Mouse (Mus musculus): ENCODE results near the gene Rubcn.

Gene Rubcn

DNA sequence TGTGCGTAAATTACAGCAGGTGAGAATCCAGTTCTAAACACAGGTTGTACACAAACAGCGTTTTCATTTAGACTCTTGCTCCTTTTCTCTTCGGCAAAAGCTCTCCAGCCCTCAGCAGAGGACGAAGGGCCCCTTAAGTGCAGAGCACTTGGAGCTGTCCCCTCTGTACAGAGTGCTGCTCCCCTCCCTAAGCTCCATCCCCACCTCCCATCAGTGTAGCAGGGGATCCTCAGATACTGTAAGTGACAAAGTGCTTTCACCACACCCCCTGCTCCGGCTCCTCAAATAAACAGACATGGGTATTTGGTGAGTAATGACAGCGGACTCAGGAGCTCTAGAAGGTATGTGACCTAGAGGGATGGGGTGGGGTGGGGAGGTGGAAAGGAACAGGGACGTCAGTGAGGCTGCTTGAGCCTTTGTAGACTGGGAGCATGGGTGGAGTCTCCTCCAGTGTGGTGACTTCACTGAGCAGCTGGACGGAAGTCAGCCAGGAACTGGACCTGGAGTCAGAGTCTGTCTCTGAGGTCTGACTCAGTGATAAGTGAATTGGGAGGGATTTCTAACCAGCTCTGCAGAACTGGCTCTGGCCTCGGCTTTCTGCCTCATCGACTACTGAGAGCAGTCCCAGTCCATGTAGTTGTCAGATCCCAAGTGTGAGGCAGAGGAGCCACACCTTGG lies 55.7 kb downstream of the Rubcn start:
- no peak for DNase-seq (ENCODE audit: extremely low read depth, insufficient read length, low spot score)

GRCm38 (mm10) chr16:32818441-32818840 lies 59.1 kb downstream of the Rubcn start:
- no peak for DNase-seq (ENCODE audit: extremely low read depth, insufficient read length, low spot score)

GRCm38 (mm10) chr16:32818036-32818435 lies 59.5 kb downstream of the Rubcn start:
- DNase-seq (ENCODE audit: extremely low read depth, insufficient read length, low spot score): no peak

GRCm38 (mm10) chr16:32815160-32815605 lies 62.4 kb downstream of the Rubcn start:
- no peak for DNase-seq (ENCODE audit: extremely low read depth, insufficient read length, low spot score)

- peak; percentile 51 for DNase-seq (ENCODE audit: extremely low read depth, insufficient read length, low spot score)
Measured at GRCm38 (mm10) chr16:32814539-32814938, 63.0 kb downstream of the Rubcn start.

DNA sequence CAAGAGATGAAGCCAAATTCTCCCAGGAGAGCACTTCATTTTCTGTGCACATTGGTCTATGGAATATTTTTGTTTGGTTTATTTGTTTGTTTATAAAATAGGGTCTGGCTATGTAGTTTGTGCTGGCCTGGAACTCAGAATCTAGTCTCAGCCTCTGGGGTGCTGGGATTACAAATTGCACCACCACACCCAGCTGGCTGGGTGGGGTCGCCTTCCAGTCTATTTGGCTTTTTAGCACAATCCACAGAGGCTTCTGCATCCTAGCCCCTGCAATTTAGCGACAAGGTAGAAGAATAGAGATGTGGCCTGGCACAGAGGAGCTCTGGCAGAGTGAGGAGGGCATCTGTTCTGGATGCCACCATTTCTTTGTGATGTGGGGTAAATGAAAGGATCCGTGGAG lies 63.8 kb downstream of the Rubcn start:
- no peak for DNase-seq (ENCODE audit: extremely low read depth, insufficient read length, low spot score)

- peak; percentile 37 for DNase-seq (ENCODE audit: extremely low read depth, insufficient read length, low spot score)
Measured at GRCm38 (mm10) chr16:32813362-32813761, 64.2 kb downstream of the Rubcn start.

GRCm38 (mm10) chr16:32812888-32813361 lies 64.6 kb downstream of the Rubcn start:
- peak; percentile 63 for DNase-seq (ENCODE audit: extremely low read depth, insufficient read length, low spot score)

DNA sequence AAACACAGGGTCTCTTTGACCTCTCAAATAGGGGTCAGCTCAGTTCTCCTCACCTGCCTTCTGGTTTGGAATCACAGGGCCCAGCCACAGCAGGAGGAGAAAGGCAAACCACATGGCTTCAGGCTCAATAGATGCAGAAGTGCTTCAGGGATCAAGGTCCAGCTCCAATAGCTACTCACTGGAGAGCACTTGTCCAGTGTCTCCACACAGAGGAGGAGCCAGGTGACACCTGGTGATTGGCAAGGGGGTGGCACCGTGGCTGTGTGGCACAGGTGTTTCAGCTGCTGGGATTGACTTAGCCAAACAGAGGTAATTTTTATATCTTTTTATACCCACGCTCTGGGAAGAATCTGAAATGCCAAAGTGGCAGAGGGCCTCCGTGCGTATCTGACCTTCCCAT lies 67.2 kb downstream of the Rubcn start, which contains the start of gene Smbd1:
Gene Smbd1, minus strand, starts transcription at position 157 of the 400 bp plus-strand sequence.
- no peak for DNase-seq (ENCODE audit: extremely low read depth, insufficient read length, low spot score)

GRCm38 (mm10) chr16:32807408-32808185 lies 70.0 kb downstream of the Rubcn start:
- no peak for DNase-seq (ENCODE audit: extremely low read depth, insufficient read length, low spot score)

DNA sequence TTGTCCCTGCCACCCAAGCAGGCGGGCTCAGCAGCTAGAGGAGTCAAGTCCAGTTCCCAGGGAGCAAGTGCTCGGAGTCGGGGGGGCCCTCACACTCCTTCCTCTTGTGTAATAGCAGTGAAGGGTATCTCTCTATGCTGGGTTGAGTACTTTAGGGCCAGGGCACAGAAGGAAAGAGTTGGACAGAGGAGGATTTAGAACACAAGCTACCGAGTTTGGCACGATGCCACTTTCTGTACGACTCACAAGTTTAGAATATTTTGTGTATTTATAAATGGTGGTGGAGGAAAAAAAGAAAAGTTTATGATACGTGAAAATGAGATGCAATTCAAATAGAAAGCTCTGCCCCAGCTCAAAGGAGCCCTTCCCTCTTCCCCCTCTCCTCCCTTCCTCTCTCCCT lies 72.4 kb downstream of the Rubcn start:
- DNase-seq (ENCODE audit: extremely low read depth, insufficient read length, low spot score): no peak

- no peak for DNase-seq (ENCODE audit: extremely low read depth, insufficient read length, low spot score)
Measured at GRCm38 (mm10) chr16:32803901-32804300, 73.7 kb downstream of the Rubcn start.

DNA sequence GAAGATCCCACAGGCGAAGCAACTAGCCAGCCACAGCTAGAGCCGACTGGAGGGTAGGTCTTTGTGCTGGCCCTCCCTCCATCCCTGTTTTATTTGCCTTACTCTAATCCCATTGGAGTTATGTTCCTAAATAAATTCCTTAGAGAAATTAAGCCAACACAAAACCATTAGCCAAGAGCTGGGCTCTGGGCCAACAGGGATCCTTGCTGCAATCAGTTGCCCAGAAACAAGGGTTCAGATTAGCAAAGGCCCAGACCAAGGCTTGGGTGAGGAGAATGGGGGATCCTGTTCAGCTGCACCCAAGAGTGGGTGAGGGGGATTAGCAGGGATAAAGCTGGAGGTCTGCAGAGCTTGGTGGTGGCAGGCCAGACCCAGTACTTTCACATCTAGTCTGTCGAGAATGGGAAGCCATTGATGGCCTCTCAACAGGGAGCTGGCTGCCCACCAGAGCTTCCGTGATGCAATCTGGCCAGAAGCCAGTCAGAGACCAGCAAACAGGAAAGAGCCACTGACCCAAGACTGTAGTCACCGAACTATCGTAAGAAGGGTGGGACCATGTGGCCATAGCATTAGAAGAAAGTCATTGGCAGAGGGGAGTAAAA lies 74.2 kb downstream of the Rubcn start:
- DNase-seq (ENCODE audit: extremely low read depth, insufficient read length, low spot score): peak; percentile 32

DNA sequence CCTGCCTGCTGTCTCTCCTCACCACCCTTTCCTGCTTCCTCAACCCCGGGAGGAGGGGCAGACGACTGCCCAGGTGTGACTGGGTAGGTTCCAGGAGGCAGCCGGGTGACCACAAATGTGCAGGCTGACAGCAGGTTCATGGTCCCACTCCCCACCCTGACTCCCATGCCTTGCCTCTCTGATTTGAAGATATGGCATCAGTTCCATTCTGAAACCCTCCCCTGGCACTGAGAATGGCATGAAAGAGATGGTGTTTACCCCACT lies 80.2 kb downstream of the Rubcn start, which contains the start of gene Muc20:
Gene Muc20, minus strand, starts transcription at position 10 of the 264 bp plus-strand sequence.
- DNase-seq (ENCODE audit: extremely low read depth, insufficient read length, low spot score): no peak

GRCm38 (mm10) chr16:32796676-32797425 lies 80.7 kb downstream of the Rubcn start:
- no peak for DNase-seq (ENCODE audit: extremely low read depth, insufficient read length, low spot score)

DNA sequence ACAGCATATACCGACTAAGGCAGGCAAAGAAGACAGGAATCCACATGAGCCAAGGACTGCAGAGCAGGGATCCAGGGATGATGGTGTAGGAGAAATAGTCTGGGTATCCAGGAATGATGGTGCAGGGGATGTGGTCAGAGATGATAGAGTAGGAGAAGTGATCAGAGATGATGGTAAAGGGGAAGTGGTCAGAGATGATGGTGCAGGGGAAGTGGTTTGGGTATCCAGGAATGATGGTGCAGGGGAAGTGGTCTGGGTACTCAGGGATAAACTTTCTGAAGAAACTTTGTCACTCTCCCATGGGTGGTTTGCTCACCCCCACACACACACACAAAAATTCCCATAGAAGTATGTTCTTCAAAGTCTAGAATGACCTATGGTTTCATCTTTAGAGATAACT lies 82.4 kb downstream of the Rubcn start:
- DNase-seq (ENCODE audit: extremely low read depth, insufficient read length, low spot score): no peak

- no peak for DNase-seq (ENCODE audit: extremely low read depth, insufficient read length, low spot score)
Measured at GRCm38 (mm10) chr16:32790056-32790455, 87.5 kb downstream of the Rubcn start.

DNA sequence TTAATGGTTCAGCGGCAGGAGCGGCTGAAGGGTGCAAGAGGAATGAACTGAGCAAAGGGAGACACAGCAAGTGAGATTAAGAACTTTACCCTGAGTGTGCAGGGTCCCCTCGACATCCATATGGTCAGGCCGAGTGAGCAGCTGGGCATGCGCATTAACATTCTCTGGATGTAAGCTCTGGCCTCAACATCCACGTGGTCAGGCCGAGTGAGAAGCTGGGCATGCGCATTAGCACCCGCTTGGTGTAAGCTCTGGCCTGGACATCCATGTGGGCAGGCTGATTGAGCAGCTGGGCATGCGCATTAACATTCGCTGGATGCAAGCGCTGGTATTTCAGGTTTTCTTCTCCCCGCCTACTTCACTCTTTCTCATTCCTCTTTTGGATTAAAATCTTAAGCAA lies 92.7 kb downstream of the Rubcn start:
- DNase-seq (ENCODE audit: extremely low read depth, insufficient read length, low spot score): no peak

DNA sequence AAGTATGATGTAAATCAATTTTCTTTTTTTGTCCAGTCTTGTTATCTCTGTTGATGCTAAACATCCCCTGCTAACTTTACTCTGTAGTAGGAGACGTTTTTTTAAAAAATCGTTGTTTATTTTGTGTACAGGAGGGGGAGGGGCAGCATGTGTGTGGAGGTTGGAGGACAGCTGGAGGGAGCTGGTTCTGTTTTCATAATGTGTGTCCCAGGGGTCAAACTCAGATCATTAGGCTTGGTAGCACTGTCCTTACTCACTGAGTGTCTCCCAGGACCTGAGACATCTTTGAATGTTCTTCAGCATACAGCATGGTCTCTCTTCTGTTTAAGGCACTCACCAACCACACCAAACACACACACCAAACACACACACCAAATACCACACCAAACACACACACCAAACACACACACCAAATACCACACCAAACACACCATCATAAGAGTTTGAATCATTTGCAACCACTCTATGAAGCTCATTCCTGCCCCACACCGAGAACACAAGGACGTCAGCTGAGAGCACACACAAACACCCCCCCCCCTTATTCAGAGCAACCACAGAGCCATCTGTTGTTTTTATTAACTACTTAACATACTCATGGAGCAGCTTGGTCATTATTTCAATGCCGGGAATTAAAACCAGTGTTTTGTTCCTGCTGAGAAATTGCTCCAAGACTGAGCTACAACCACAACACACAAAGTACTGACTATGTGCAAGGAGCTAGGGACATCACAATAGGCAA lies 94.1 kb downstream of the Rubcn start:
- no peak for DNase-seq (ENCODE audit: extremely low read depth, insufficient read length, low spot score)

DNA sequence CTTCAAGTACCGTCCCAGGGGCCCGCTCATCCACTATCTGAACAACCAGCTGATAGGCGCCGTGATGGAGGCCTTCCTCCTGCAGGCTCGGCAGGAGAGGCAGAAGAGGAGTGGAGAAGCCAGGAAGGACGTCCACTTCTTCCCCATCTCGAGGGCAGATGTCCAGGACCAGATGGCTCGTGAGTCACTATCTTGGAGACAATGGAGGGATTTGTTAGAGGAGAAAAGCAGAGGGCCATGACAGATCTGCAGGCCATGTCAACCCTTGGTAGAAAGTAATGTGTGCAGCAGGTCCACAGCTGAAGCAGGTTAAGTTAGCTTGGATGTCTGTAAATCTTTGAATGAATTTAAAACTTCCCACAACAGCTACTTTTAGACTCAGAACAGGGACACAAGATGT lies 98.6 kb downstream of the Rubcn start:
- DNase-seq (ENCODE audit: extremely low read depth, insufficient read length, low spot score): peak; percentile 28

Data from 3134 (cell line).